Mouse (Mus musculus): ENCODE measurements around the gene Cib2. TPM values are rescaled to one million over a fixed set of nuclear protein-coding genes. Genes with fewer than 3 reads are reported as not detected.

Cib2 gene
- polyA plus RNA-seq (2012; fragmentation: generic; extraction: Trizol) = 1 to 10 TPM in 1 of 2 experiments, under 1 TPM in 1; 0.12 to 2.0 TPM

GRCm38 (mm10) chr9:54559771-54560471 is at the start of gene Cib2:
Gene Cib2, minus strand, starts transcription at chr9:54560218.

GRCm38 (mm10) chr9:54586199-54587061 is 26.4 kb upstream of the Cib2 start, which contains the start of gene Idh3a:
Gene Idh3a, plus strand, starts transcription at chr9:54586334.

GRCm38 (mm10) chr9:54538684-54539083 is 21.3 kb downstream of the Cib2 start, which contains the start of gene Sh2d7:
Gene Sh2d7, plus strand, starts transcription at chr9:54538984.

GRCm38 (mm10) chr9:54501453-54502110 is 58.4 kb downstream of the Cib2 start, which contains the start of gene Dmxl2:
Gene Dmxl2, minus strand, starts transcription at chr9:54501626.

Other genes starting within 250 kb of the Cib2 start
- under 1 TPM; 0.04 to 0.33 TPM for gene Dmxl2, start 58.6 kb downstream of the Cib2 start, polyA plus RNA-seq (2012; fragmentation: generic; extraction: Trizol)
- under 1 TPM in 1 of 2 experiments, not detected in 1; 0.08 TPM for gene Sh2d7, start 21.2 kb downstream of the Cib2 start, polyA plus RNA-seq (2012; fragmentation: generic; extraction: Trizol)
- gene Idh3a, start 26.1 kb upstream of the Cib2 start, polyA plus RNA-seq (2012; fragmentation: generic; extraction: Trizol) = 10 to 100 TPM in 1 of 2 experiments, 1 to 10 TPM in 1; 7.3 to 24.2 TPM
- 10 to 100 TPM in 1 of 2 experiments, 1 to 10 TPM in 1; 2.5 to 10.2 TPM for gene Acsbg1, start 101.7 kb upstream of the Cib2 start, polyA plus RNA-seq (2012; fragmentation: generic; extraction: Trizol)
- gene Dnaja4, start 138.7 kb upstream of the Cib2 start, polyA plus RNA-seq (2012; fragmentation: generic; extraction: Trizol) = 1 to 10 TPM in 1 of 2 experiments, under 1 TPM in 1; 0.54 to 6.9 TPM
- gene Wdr61, start 174.3 kb upstream of the Cib2 start, polyA plus RNA-seq (2012; fragmentation: generic; extraction: Trizol) = 100 to 1,000 TPM in 1 of 2 experiments, 10 to 100 TPM in 1; 10.3 to 164 TPM
- gene Crabp1, start 204.5 kb upstream of the Cib2 start, polyA plus RNA-seq (2012; fragmentation: generic; extraction: Trizol) = 1 to 10 TPM in 1 of 2 experiments, under 1 TPM in 1; 0.08 to 4.6 TPM

Measured in C3H10T1/2 (cell line).